Mouse (Mus musculus) right cerebral cortex, adult 2 months (tissue): ENCODE results near the gene Thbs3.

Experiments used
- DNase-seq, 2 experiments: peaks; one replicate each; pipeline ENCODE4 v3.0.0; 2021 to 2022; ENCODE audit warnings: low spot score in 2 of 2

Gene Thbs3

DNA sequence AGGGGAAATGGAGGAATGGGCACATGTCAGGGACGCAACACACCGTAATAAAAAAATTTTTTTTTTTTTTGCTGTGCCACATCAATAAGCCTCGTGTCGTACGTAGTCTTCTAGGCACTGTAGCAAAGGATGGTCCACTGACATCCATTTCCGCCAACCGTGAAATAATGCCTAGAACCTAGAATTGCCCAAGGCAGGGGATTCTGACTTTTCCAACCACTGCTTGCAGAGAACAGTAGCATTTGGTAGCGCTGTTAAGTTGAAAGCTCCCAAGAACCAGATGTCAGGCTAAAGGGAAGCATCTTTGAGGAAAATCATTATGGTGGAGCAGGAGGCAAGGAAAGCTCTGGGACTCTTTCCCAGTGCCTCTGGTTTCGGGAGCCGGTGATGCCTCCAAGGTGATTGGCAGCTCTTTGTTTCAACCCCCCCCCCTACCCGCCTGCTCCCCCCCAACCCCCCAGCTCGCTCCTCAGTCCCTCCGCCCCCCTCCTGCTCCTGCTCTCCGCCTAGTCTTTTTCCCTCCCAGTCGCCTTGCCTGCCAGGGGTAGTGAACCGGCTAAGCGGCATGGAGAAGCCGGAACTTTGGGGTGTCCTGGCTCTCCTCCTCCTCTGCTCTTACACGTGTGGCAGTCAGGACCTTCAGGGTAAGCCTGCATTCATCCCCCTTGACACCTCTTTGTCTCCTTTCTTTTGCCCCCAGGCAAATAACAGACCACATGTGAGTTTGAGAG lies at the start of gene Thbs3:
Thbs3 (plus strand) TSS at position 500 of the 731 bp plus-strand sequence.
- no peak for DNase-seq

DNA sequence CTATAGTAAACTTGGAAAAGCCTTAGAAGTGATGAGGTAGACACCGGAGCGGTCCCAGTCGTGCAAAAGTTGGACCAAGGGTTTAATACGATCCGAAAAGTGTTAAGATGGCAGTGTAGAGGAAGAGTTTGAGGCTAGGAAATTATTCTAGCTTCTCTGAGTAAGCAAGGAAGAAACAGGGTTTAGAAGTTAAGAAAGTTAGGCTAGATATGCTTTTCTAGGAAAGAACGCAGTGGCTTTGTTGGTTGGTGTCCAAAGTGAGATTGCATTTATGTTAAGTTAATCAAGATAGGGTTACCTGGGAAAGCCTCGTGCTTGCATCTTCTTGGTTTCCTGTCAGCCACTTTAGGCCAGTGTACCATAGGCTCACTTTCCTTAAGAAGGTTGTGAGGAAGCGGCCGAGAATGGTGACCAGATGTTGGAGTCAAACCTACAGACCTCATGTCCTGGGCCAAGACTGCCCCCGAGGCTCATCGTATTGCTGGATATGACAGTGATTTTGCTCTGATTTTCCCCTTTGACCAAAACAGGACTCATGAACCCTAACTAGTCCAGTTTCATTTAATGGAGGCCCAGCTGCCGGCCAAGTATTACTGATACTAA lies 49.6 kb upstream of the Thbs3 start:
- DNase-seq, result no peak

DNA sequence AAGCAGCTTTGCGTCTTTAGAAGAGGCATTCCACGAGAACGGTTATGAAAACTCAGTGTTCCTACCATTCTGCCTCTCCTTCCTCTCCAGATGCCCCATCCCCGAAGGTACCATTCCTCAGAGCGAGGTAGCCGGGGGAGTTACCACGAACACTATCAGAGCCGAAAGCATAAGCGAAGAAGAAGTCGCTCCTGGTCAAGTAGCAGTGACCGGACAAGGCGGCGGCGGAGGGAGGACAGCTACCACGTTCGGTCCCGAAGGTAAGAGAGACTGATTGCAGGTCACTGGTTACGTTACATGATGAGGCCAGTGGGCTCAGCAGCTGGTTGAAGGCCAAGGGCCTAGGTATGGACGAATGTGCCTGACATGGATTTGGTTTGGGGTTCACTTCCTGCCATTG lies 48.0 kb upstream of the Thbs3 start:
- no peak for DNase-seq

DNA sequence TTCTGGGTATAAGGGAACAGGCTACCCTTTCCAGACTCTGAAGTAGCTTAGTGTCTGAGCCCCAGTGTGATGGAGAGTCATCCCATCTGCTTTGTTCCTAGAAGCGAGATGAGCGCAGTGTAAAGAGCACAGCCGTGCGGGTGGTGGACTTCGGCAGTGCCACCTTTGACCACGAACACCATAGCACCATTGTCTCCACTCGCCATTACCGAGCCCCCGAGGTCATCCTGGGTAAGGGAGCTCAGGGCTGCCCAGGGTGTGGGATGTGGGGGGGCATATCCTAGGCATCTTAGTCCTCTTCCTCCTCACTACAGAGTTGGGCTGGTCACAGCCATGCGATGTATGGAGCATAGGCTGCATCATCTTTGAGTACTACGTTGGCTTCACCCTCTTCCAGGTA lies 40.1 kb upstream of the Thbs3 start:
- no peak for DNase-seq

DNA sequence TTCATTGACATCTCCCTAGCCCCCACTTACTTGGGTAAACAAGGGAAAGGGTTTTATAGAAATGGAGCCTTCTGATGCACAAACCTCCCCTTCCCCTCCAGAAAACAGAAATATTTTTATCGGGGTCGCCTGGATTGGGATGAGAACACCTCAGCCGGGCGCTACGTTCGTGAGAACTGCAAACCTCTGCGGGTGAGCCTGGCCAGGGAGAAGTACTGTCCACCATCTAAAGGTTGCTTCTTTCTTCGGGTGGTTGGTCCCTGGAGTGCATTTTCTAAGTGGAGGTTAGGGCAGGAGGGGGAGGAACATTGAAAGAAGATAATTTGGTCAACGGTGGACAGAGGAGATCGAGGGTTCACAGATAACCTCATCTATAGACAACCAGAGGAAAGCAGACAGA lies 39.4 kb upstream of the Thbs3 start:
- DNase-seq, result no peak

DNA sequence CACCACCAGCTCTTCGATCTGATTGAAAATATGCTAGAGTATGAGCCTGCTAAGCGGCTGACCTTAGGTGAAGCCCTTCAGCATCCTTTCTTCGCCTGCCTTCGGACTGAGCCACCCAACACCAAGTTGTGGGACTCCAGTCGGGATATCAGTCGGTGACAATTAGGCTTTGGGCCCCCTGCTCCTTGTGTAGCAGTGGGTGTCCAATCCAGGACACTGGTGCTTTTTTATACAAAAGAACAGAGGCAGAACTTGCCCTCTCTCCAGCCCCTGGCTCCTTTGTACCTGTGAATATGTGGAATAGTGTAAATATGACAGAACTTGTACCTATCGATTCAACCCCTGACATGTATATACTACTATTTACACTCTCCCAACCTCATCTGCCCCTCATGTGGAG lies 38.6 kb upstream of the Thbs3 start:
- DNase-seq, result no peak

DNA sequence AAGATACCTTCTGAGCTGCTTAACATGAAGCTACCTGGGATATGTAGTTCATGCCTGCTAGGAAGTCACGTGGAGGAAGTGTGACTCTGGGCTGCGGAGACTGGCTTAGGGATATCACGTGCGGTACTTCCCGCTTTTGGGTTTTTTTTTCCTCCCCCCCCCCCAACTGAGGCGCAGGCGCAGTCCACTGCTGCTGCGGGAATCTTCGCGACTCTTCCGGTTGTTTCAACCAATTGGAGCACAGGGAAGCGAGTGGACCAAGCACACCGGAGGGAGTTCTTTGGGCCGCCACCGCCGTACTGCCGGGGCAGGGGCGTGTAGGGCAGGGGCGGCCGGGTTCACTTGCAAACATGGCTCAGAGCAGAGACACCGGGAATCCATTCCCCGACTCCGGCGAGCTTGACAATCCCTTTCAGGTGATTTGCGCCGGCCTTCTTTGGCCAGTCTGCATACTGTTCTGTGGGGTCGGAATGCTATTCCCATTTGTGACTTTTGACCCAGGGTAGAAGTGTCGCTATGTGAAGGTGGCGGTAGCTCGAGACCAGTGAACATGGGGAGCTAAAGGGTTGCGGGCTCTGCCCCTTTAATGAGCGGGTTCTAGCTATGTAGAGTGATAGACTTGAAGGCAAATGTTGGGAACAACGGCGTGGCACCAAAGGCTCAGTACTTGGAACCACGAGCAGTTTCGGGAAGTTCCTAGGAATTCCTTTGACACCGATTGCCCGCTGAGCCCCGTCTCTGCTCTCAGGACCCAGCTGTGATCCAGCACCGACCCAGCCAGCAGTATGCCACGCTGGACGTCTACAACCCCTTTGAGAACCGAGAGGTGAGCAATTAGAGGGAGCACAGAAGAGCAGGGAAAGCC lies 37.5 kb upstream of the Thbs3 start, which contains the start of gene Scamp3:
Scamp3 (plus strand) TSS at position 232 of the 865 bp plus-strand sequence.
- DNase-seq, result peak; percentile 90 to 91

DNA sequence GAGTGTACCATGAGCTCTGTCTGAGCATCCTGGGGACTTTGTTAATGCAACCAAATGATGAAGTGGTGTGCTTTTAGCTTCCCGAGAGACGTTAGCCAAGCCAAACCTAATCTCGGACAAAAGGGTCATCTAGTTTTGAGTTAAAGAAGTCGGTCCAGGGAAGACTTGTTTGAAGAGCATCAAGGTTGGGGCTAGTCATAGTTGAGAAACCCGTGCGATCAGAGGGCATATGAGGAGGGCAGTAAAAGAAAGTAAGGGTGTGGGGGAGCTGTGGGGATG lies 36.9 kb upstream of the Thbs3 start:
- DNase-seq, result no peak

DNA sequence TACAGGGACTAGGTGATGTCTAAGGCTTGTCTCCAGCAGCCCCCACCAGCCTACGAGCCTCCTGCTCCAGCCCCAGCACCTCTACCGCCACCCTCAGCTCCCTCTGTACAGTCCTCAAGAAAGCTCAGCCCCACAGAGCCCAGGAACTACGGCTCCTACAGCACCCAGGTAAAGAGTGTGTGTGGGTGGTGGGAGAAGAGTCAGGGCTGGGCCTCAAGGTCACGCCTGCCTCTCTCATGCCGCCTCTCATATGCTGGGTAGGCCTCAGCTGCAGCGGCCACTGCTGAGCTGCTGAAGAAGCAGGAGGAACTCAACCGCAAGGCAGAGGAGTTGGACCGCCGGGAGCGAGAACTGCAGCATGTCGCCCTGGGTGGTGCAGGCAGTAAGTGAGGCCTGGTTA lies 35.9 kb upstream of the Thbs3 start:
- no peak for DNase-seq

DNA sequence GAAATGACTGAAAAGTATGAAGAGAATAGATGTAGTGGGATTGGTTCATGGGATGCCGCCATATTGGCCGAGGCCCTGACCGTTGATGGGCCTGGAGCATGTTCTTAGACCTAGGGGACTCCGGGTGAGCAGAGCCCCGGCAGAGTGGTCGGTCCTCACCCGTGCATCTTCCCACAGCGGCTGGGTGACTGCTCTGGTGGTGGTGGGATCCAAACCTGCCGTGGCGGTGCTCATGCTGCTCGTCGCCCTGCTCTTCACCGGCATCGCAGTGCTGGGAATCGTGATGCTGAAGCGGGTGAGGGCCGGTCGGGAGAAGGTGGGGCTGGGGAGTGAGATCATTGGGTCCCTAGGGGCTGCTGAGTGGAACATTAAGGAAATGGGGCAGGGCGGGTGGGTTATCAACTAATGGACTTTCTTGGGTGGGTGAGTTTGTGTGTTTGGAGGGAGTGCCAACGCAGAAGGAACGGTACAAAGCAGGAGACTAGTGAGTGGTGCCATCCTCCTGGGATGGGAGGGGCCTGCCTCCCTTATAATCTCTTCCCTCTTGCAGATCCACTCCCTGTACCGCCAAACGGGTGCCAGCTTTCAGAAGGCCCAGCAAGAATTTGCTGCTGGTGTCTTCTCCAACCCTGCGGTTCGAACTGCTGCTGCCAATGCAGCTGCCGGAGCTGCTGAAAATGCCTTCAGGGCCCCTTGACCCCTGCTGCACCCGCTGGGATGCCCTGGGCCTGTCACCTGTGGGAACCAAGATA lies 33.1 kb upstream of the Thbs3 start:
- DNase-seq, result no peak

DNA sequence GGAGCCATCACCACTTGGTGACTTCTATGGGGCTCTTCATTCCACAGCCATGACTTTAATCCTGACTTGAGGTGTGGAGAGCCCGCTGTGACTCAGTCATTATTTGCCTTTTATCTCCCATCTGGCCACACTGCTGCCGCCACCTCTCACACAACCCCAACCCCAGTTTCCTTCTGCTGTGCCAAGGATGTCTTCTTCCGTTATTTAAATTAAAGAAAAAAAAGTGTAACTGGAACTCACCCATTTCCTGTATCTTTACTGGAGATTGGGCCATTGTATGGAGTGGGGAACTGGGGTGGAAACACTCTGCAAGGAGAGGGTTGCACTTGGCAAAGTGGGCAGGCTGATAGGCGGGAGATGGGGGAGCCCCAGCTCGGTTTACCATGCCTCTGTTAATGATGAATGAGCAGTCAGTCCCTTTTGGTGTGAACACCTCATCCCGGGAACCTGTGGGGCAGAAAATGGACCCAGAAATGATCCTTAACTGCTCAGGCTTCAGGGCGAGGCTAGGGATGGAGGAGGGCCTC lies 32.4 kb upstream of the Thbs3 start:
- DNase-seq, result no peak

DNA sequence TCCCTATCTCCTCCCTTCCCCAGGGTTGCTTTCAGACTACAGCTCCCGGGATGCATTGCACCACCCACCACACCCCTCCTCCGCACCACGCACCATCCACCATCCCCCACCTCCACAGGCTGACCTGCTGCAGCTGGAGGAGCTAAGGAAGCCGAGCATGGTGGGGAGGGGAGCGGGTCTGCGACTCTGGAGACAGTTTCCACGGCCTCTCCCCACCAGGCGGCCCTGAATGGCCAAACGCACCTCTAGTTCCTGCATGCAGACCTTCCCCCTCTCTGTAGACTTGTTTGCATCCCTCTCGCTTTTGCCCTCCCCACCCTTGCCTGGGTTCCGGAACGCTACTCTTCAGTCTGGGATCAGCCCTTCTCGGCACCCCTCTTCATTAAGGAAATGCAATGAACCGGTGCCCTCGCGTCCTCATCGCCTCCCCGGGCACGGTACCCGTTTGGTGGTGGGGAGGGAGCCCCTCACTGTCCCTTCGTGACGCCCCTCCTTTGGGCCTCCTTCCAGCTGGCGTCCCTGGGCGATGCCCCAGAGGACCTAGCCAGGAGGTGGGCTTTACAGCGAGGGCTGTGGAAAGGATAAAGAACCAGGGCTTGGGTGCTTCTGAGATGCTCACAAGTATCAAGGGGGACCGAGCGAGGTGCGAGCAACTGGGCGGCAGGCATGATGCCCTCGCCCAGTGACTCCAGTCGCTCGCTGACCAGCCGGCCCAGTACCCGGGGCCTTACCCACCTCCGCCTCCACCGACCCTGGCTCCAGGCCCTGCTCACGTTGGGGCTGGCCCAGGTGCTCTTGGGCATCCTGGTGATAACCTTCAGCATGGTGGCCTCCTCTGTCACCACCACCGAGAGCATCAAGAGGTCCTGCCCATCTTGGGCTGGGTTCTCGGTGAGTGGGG lies 31.7 kb upstream of the Thbs3 start, which contains the start of gene Fam189b:
Fam189b (plus strand) TSS at position 86 of the 901 bp plus-strand sequence.
- peak; percentile 90 to 92 for DNase-seq

DNA sequence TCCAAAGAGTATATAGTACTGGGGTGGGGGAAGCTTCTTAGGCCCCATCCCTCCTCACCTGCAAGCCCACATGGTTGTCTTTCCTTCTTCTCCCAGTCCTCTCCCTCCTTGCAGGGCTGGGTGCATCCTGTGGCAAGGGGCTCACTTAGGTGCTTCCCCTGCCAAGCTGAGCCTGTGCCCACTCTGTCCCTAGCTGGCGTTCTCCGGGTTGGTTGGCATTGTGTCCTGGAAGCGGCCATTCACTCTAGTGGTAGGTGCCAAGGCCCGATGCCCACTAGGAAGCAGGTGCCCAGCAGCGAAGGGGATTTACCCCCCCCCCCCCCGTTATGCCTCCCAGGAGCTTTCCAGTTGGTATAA lies 31.0 kb upstream of the Thbs3 start:
- peak in 1 of 2 experiments; percentile 44 for DNase-seq

DNA sequence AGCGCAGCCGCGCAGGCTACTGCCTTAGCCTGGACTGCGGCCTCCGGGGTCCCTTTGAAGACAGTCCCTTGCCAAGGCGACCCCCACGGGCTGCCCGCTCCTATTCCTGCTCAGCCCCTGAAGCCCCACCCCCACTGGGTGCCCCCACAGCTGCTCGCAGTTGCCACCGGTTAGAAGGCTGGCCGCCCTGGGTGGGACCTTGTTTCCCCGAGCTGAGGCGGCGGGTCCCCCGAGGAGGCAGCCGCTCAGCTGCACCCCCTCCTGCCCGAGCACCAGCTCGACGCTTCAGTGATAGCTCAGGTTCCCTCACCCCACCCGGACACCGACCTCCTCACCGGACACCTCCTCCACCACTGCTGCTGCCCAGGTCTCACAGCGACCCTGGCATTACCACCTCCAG lies 27.8 kb upstream of the Thbs3 start:
- no peak for DNase-seq

DNA sequence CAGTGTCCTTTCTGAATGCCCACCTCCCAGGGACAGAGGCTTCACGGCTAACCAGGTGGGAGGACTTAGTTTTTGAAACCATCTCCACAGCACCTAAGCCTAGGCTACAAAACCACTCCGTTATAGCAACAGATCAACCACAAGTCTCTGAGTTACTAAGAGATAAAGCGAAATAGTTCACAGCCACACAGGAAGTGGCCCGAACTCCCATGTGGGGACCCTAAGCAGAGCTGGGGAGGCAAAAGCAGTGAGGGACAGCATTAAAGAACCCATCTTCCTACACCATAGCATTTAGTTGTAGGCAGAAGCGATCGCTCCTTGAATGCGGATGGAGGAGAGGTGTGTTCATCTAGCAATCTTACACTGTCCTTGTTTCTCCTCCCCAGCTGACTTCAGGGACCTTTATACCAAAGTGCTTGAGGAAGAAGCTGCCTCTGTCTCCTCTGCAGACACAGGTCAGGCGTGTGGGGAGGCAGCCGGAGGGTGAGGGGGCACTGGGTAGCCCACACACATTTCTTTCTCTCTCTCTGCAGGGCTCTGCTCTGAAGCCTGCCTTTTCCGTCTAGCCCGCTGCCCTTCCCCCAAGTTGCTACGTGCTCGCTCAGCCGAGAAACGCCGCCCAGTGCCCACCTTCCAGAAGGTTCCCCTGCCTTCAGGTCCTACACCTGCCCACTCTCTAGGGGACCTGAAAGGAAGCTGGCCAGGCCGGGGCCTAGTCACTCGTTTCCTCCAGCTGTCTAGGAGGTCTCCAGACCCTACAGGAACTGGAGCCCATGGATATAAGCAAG lies 27.1 kb upstream of the Thbs3 start:
- DNase-seq, result no peak

DNA sequence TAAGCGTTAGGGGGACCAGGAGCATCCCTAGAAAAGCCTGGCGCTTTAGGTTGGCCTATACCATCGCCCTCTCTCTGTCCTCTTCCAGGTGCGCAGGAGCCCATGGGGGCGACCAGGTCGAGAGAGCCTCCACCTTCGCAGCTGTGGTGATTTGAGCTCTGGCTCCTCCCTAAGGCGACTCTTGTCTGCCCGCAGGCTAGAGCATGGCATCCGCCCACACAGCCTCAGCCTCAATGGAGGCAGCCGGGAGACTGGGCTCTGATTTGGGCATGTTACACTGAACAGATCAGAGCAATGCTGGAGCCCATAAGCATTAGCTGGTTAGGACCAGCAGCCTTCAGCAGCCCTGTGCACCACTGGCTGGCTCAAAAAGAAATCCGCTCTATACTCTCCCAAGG lies 26.5 kb upstream of the Thbs3 start:
- DNase-seq, result no peak

DNA sequence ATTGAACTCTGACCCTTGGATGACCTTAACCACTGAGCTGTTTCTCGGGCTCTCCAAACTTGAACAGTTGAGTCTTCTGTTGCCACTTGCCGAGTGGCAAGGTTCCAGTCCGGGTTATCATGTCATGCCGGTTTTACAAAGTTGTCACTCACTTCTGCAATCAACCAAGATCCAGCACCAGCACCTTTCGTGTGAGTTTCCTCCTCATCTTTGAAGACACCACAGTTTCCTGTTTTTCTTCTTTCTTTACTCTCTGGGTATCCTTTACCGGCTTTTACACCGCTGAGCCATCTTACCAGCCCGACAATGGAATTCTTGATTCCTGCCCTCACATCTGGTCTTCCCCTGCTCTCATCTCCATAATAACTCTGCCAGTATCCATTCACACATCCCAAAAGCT lies 24.5 kb upstream of the Thbs3 start:
- no peak for DNase-seq

DNA sequence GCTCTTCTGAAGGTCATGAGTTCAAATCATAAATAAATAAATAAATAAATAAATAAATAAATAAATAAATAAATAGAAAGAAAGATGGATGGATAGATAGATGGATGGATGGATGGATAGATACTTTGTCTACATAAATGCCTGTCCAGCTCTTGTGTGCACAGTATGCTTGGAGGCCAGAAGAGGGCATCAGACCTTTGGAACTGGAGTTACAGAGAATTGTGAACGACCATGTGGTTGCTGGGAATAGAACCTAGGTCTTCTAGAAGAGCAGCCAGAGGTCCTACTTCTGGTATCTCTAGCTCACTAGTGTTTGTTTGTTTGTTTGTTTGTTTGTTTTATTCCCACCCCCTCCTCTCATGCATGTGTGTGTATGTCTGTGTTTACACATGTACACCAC lies 21.6 kb upstream of the Thbs3 start:
- no peak for DNase-seq

DNA sequence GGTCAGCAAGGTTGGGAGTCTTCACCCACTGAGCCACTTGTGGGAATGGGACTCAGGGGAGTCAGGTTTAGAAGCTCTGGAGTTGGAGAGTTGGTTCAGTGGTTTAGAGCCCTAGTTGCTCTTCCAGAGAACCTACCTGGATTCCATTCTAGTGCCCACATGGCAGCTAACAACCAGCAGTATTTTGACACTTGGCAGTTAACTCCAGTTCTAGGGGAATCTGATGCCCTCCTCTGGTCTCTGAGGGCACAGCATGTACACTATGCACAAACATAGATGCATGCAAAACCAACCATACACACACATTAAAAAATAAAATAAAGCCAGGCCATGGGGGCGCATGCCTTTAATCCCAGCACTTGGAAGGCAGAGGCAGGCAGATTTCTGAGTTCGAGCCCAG lies 21.1 kb upstream of the Thbs3 start:
- DNase-seq, result no peak
